Mouse (Mus musculus) spleen, embryonic (tissue): ENCODE results near the gene Ndufs1.
"Not testable (repeated sequence)": the region's sequence is repeated elsewhere in the genome, so short reads cannot be mapped to it uniquely, and the experiment has no call there.

Experiments
- CTCF ChIA-PET: fragments of 350-600 bp; sonication (Branson Sonifier 250); formaldehyde crosslinking; loops from one replicate; lab custom pipeline; 2022; lab: Charles Lee

Ndufs1 gene

GRCm38 (mm10) chr1:63182636-63183270 lies 6.1 kb upstream of the Ndufs1 start:
- CTCF ChIA-PET = no interaction called here

GRCm38 (mm10) chr1:63182212-63182611 lies 5.6 kb upstream of the Ndufs1 start:
- CTCF ChIA-PET = no interaction called here

GRCm38 (mm10) chr1:63181480-63181879 lies 4.8 kb upstream of the Ndufs1 start:
- CTCF ChIA-PET = no interaction called here

- CTCF ChIA-PET = interaction anchor here (0.5 to 0.9 kb wide), 3 partner anchors 8 to 1353 kb away, joined by 3 to 8 read pairs (median 4); no protein-coding TSS in a partner anchor
Observed at GRCm38 (mm10) chr1:63181019-63181418, 4.4 kb upstream of the Ndufs1 start.

GRCm38 (mm10) chr1:63180575-63180974 lies 3.9 kb upstream of the Ndufs1 start:
- CTCF ChIA-PET = interaction anchor here (0.5 to 0.9 kb wide), 3 partner anchors 9 to 1353 kb away, joined by 3 to 8 read pairs (median 4); no protein-coding TSS in a partner anchor

- CTCF ChIA-PET = no interaction called here
Observed at GRCm38 (mm10) chr1:63180122-63180521, 3.5 kb upstream of the Ndufs1 start.

GRCm38 (mm10) chr1:63178308-63178707 lies 1.7 kb upstream of the Ndufs1 start:
- CTCF ChIA-PET = no interaction called here

GRCm38 (mm10) chr1:63176259-63176603 lies 402 bp downstream of the Ndufs1 start:
- CTCF ChIA-PET = interaction anchor here (0.6 to 1.1 kb wide), 2 partner anchors 19 to 46 kb away, joined by 3 to 6 read pairs; no protein-coding TSS in a partner anchor

- CTCF ChIA-PET = interaction anchor here (0.6 to 1.1 kb wide), 2 partner anchors 19 to 46 kb away, joined by 3 to 6 read pairs; no protein-coding TSS in a partner anchor
Observed at GRCm38 (mm10) chr1:63175853-63176252, 780 bp downstream of the Ndufs1 start.

GRCm38 (mm10) chr1:63168638-63169037 lies 8.0 kb downstream of the Ndufs1 start:
- CTCF ChIA-PET = no interaction called here

- CTCF ChIA-PET = no interaction called here
Observed at GRCm38 (mm10) chr1:63140231-63140630, 36.4 kb downstream of the Ndufs1 start.

- CTCF ChIA-PET = not testable (repeated sequence)
Observed at GRCm38 (mm10) chr1:63138586-63138985, 38.0 kb downstream of the Ndufs1 start.

GRCm38 (mm10) chr1:63137971-63138370 lies 38.7 kb downstream of the Ndufs1 start:
- CTCF ChIA-PET = no interaction called here

- CTCF ChIA-PET = no interaction called here
Observed at GRCm38 (mm10) chr1:63134530-63134929, 42.1 kb downstream of the Ndufs1 start.

GRCm38 (mm10) chr1:63131766-63132165 lies 44.9 kb downstream of the Ndufs1 start:
- CTCF ChIA-PET = no interaction called here

- CTCF ChIA-PET = interaction anchor here (0.7 kb wide), 1 partner anchor 1471 kb away, joined by 9 read pairs; no protein-coding TSS in a partner anchor
Observed at GRCm38 (mm10) chr1:63130883-63131282, 45.8 kb downstream of the Ndufs1 start.

GRCm38 (mm10) chr1:63129857-63130690 lies 46.6 kb downstream of the Ndufs1 start:
- CTCF ChIA-PET = interaction anchor here (1.6 kb wide), 1 partner anchor 46 kb away, joined by 3 read pairs; no protein-coding TSS in a partner anchor

GRCm38 (mm10) chr1:63129273-63129672 lies 47.4 kb downstream of the Ndufs1 start:
- CTCF ChIA-PET = interaction anchor here (1.6 kb wide), 1 partner anchor 47 kb away, joined by 3 read pairs; no protein-coding TSS in a partner anchor

GRCm38 (mm10) chr1:63126206-63126605 lies 50.4 kb downstream of the Ndufs1 start:
- CTCF ChIA-PET = interaction anchor here (0.5 to 0.6 kb wide), 2 partner anchors 10 to 29 kb away, joined by 3 to 4 read pairs; no protein-coding TSS in a partner anchor

GRCm38 (mm10) chr1:63123823-63124450 lies 52.7 kb downstream of the Ndufs1 start:
- CTCF ChIA-PET = no interaction called here

- CTCF ChIA-PET = no interaction called here
Observed at GRCm38 (mm10) chr1:63122005-63122404, 54.6 kb downstream of the Ndufs1 start.

GRCm38 (mm10) chr1:63120382-63120781 lies 56.3 kb downstream of the Ndufs1 start:
- CTCF ChIA-PET = no interaction called here
